Mouse (Mus musculus): Measurements from ENCODE around the gene Cspg4. TPM values are rescaled to one million over a fixed set of nuclear protein-coding genes. Genes with fewer than 3 reads are reported as not detected.

Gene Cspg4
- polyA plus RNA-seq, 1 experiment from 2014 or later: 3.5 TPM

GRCm38 (mm10) chr9:56882283-56882682, 17.4 kb downstream of the Cspg4 start:
- ATAC-seq (ENCODE audit: low FRiP score, low read depth): no peak
- no peak overlapping the region for H3K27ac ChIP-seq (replicated peaks)
- peaks cover 5% of the 10 kb centered on the region; the same call in 1 of the 2 replicates for H3K27me3 ChIP-seq
- no peak overlapping the region for H3K4me3 ChIP-seq
- 67% methylated on average over 4 of the region's 4 CpGs for WGBS
- H3K4me1 ChIP-seq: no peaks in the 10 kb centered on the region
- no peaks in the 10 kb centered on the region for H3K9me3 ChIP-seq
- H3K36me3 ChIP-seq: no peaks in the 10 kb centered on the region
- no peak overlapping the region for H3K4me2 ChIP-seq (replicated peaks)
- no peak overlapping the region for H3K9ac ChIP-seq (replicated peaks)

- 80% methylated on average over 12 of the region's 12 CpGs for WGBS
- Histone ChIP-seq H3K9ac (replicated peaks) (no peak overlapping the region), H3K4me1 (no peaks in the 10 kb centered on the region), H3K4me2 (replicated peaks) (no peak overlapping the region), H3K4me3 (no peak overlapping the region), H3K36me3 (no peaks in the 10 kb centered on the region), H3K9me3 (no peaks in the 10 kb centered on the region), H3K27me3 (peaks cover 5% of the 10 kb centered on the region; the same call in 1 of the 2 replicates), H3K27ac (replicated peaks) (no peak overlapping the region)
- no peak for ATAC-seq (ENCODE audit: low FRiP score, low read depth)
Measured at GRCm38 (mm10) chr9:56882818-56883217, 18.0 kb downstream of the Cspg4 start.

GRCm38 (mm10) chr9:56883470-56883869, 18.6 kb downstream of the Cspg4 start:
- WGBS: 90% methylated on average over 7 of the region's 7 CpGs
- Histone ChIP-seq H3K4me1 (no peaks in the 10 kb centered on the region), H3K36me3 (no peaks in the 10 kb centered on the region), H3K9ac (replicated peaks) (no peak overlapping the region), H3K27me3 (peaks cover 5% of the 10 kb centered on the region; the same call in 1 of the 2 replicates), H3K4me2 (replicated peaks) (no peak overlapping the region), H3K27ac (replicated peaks) (no peak overlapping the region), H3K9me3 (no peaks in the 10 kb centered on the region), H3K4me3 (no peak overlapping the region)
- no peak for ATAC-seq (ENCODE audit: low FRiP score, low read depth)

- H3K4me3 ChIP-seq: no peak overlapping the region
- H3K4me2 ChIP-seq (replicated peaks): no peak overlapping the region
- H3K36me3 ChIP-seq: no peaks in the 10 kb centered on the region
- peaks cover 5% of the 10 kb centered on the region; the same call in 1 of the 2 replicates for H3K27me3 ChIP-seq
- no peak for ATAC-seq (ENCODE audit: low FRiP score, low read depth)
- WGBS: 77% methylated on average over 4 of the region's 4 CpGs
- no peaks in the 10 kb centered on the region for H3K4me1 ChIP-seq
- H3K27ac ChIP-seq (replicated peaks): no peak overlapping the region
- no peaks in the 10 kb centered on the region for H3K9me3 ChIP-seq
- H3K9ac ChIP-seq (replicated peaks): no peak overlapping the region
Measured at GRCm38 (mm10) chr9:56884328-56884727, 19.5 kb downstream of the Cspg4 start.

- no peaks in the 10 kb centered on the region for H3K36me3 ChIP-seq
- ATAC-seq (ENCODE audit: low FRiP score, low read depth): no peak
- no peak overlapping the region for H3K4me2 ChIP-seq (replicated peaks)
- H3K27me3 ChIP-seq: peaks cover 12% of the 10 kb centered on the region
- no peak overlapping the region for H3K27ac ChIP-seq (replicated peaks)
- H3K9me3 ChIP-seq: no peaks in the 10 kb centered on the region
- H3K9ac ChIP-seq (replicated peaks): no peak overlapping the region
- no peak overlapping the region for H3K4me3 ChIP-seq
- WGBS: 63% methylated on average over 13 of the region's 13 CpGs
- peaks cover 5% of the 10 kb centered on the region for H3K4me1 ChIP-seq
Measured at GRCm38 (mm10) chr9:56886113-56886512, 21.3 kb downstream of the Cspg4 start.

- WGBS: 94% methylated on average over 15 of the region's 15 CpGs
- no peak for ATAC-seq (ENCODE audit: low FRiP score, low read depth)
- H3K4me2 ChIP-seq (replicated peaks): no peak overlapping the region
- no peaks in the 10 kb centered on the region for H3K36me3 ChIP-seq
- H3K9me3 ChIP-seq: no peaks in the 10 kb centered on the region
- H3K4me3 ChIP-seq: no peak overlapping the region
- no peak overlapping the region for H3K27ac ChIP-seq (replicated peaks)
- peaks cover 12% of the 10 kb centered on the region for H3K27me3 ChIP-seq
- H3K4me1 ChIP-seq: peaks cover 6% of the 10 kb centered on the region
- no peak overlapping the region for H3K9ac ChIP-seq (replicated peaks)
Measured at GRCm38 (mm10) chr9:56886601-56887000, 21.8 kb downstream of the Cspg4 start.

- H3K4me1 ChIP-seq: peaks cover 10% of the 10 kb centered on the region
- H3K9ac ChIP-seq (replicated peaks): no peak overlapping the region
- H3K9me3 ChIP-seq: no peaks in the 10 kb centered on the region
- no peak for ATAC-seq (ENCODE audit: low FRiP score, low read depth)
- 95% methylated on average over 16 of the region's 16 CpGs for WGBS
- no peak overlapping the region for H3K27ac ChIP-seq (replicated peaks)
- H3K27me3 ChIP-seq: peaks cover 22% of the 10 kb centered on the region
- no peak overlapping the region for H3K4me2 ChIP-seq (replicated peaks)
- H3K36me3 ChIP-seq: no peaks in the 10 kb centered on the region
- no peak overlapping the region for H3K4me3 ChIP-seq
Measured at GRCm38 (mm10) chr9:56887581-56887980, 22.7 kb downstream of the Cspg4 start.

- Histone ChIP-seq H3K4me1 (peaks cover 20% of the 10 kb centered on the region), H3K4me3 (peak overlapping the region; percentile 27; the same call in 1 of the 2 replicates)
Measured at GRCm38 (mm10) chr9:56889817-56890216, 25.0 kb downstream of the Cspg4 start.

GRCm38 (mm10) chr9:56890522-56891250, 25.9 kb downstream of the Cspg4 start:
- Histone ChIP-seq H3K9me3 (no peaks in the 10 kb centered on the region), H3K9ac (replicated peaks) (no peak overlapping the region), H3K4me3 (no peak overlapping the region), H3K27me3 (peaks cover 27% of the 10 kb centered on the region), H3K4me2 (replicated peaks) (no peak overlapping the region), H3K36me3 (no peaks in the 10 kb centered on the region), H3K4me1 (peaks cover 20% of the 10 kb centered on the region), H3K27ac (replicated peaks) (no peak overlapping the region)
- ATAC-seq (ENCODE audit: low FRiP score, low read depth): no peak
- WGBS: 72% methylated on average over 11 of the region's 11 CpGs

More at GRCm38 (mm10) chr9:56889817-56890216, 25.0 kb downstream of the Cspg4 start:
- Histone ChIP-seq H3K9ac (replicated peaks) (peak overlapping the region; percentile 43; the same call in 1 of the 2 replicates), H3K27ac (replicated peaks) (no peak overlapping the region), H3K4me2 (replicated peaks) (peak overlapping the region; percentile 50), H3K27me3 (peaks cover 27% of the 10 kb centered on the region), H3K9me3 (no peaks in the 10 kb centered on the region), H3K36me3 (no peaks in the 10 kb centered on the region)
- peak; percentile 44; the same call in 1 of the 2 replicates for ATAC-seq (ENCODE audit: low FRiP score, low read depth)
- WGBS: 6% methylated on average over 14 of the region's 14 CpGs

- Histone ChIP-seq H3K27ac (replicated peaks) (no peak overlapping the region), H3K9me3 (no peaks in the 10 kb centered on the region), H3K9ac (replicated peaks) (peak overlapping the region; percentile 37; the same call in 1 of the 2 replicates), H3K4me1 (peaks cover 20% of the 10 kb centered on the region), H3K4me2 (replicated peaks) (peak overlapping the region; percentile 45), H3K36me3 (no peaks in the 10 kb centered on the region), H3K27me3 (peaks cover 27% of the 10 kb centered on the region), H3K4me3 (0 out of 2 replicates have a peak overlapping the region, but pooled peaks have one; percentile 20)
- 29% methylated on average over 12 of the region's 12 CpGs for WGBS
- peak; percentile 65 for ATAC-seq (ENCODE audit: low FRiP score, low read depth)
Measured at GRCm38 (mm10) chr9:56891517-56892011, 26.7 kb downstream of the Cspg4 start.

- H3K9me3 ChIP-seq: no peaks in the 10 kb centered on the region
- no peaks in the 10 kb centered on the region for H3K36me3 ChIP-seq
- H3K27ac ChIP-seq (replicated peaks): no peak overlapping the region
- no peak overlapping the region for H3K4me2 ChIP-seq (replicated peaks)
- H3K27me3 ChIP-seq: peaks cover 27% of the 10 kb centered on the region
- H3K4me3 ChIP-seq: no peak overlapping the region
- WGBS: 85% methylated on average over 10 of the region's 10 CpGs
- peaks cover 20% of the 10 kb centered on the region for H3K4me1 ChIP-seq
- ATAC-seq (ENCODE audit: low FRiP score, low read depth): no peak
- peak overlapping the region; percentile 37; the same call in 1 of the 2 replicates for H3K9ac ChIP-seq (replicated peaks)
Measured at GRCm38 (mm10) chr9:56892111-56892510, 27.3 kb downstream of the Cspg4 start.

- Histone ChIP-seq H3K27me3 (peaks cover 27% of the 10 kb centered on the region), H3K27ac (replicated peaks) (no peak overlapping the region), H3K4me3 (no peak overlapping the region), H3K4me2 (replicated peaks) (no peak overlapping the region), H3K4me1 (peaks cover 20% of the 10 kb centered on the region), H3K36me3 (no peaks in the 10 kb centered on the region), H3K9ac (replicated peaks) (no peak overlapping the region), H3K9me3 (no peaks in the 10 kb centered on the region)
- 65% methylated on average over 8 of the region's 8 CpGs for WGBS
- ATAC-seq (ENCODE audit: low FRiP score, low read depth): no peak
Measured at GRCm38 (mm10) chr9:56893313-56893712, 28.5 kb downstream of the Cspg4 start.
